In the genomic region with DNA sequence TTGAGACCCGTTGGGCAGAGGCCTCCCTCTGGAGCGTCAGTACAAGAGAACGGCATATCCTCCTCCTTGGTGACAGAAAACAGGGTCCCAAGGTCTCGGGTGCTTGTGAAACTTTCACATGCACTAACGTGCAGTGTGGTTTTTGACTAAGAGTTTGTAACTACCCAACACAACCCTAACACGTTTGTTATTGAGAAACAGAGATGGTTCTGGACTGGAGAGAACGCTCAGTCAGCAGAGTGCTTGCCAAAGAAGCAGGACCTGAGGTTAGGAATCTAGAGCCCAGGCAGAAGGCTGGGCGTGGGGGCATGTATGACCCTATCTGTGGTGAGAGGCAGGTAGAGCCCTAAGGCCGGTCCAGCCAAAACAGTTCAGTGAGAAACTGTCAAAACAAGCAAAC, we compare ENCODE assay signal across 26 mouse cellular contexts.
A peak's percentile ranks its signal among the peaks of the same experiment; 100 is the strongest.
DNase-seq lines count a peak whose midpoint lies in the region; ATAC-seq and TF ChIP-seq lines count a peak whose summit lies in the region.
"Had no signal": no experiment of that assay in that cellular context is flagged by ENCODE, and none has a peak within 500 bp of the region (broad histone marks: within the 10 kb centered on the region; RNA-seq: fewer than 3 reads in every experiment).

No protein-coding gene starts in this region.

- no peak overlapping the region for H3K4me3 ChIP-seq in gastrocnemius, adult 2 months
- H3K4me3 ChIP-seq in limb, embryonic 15.5 days: no peak overlapping the region
- H3K4me3 ChIP-seq in limb, embryonic 10.5 days: no peak overlapping the region
- H3K4me3 ChIP-seq: embryonic facial prominence, embryonic 13.5 days; heart, embryonic 15.5 days; limb, embryonic 13.5 days; liver, embryonic 15.5 days; lung, embryonic 15.5 days had no signal

- H3K9me3 ChIP-seq in limb, embryonic 15.5 days: no peaks in the 10 kb centered on the region
- H3K9me3 ChIP-seq in limb, embryonic 10.5 days (replicated peaks): no peaks in the 10 kb centered on the region
- H3K9me3 ChIP-seq: embryonic facial prominence, embryonic 13.5 days; heart, embryonic 15.5 days; limb, embryonic 13.5 days; liver, embryonic 15.5 days; lung, embryonic 15.5 days had no signal

- no peaks in the 10 kb centered on the region for H3K36me3 ChIP-seq in limb, embryonic 15.5 days
- no peaks in the 10 kb centered on the region for H3K36me3 ChIP-seq in limb, embryonic 10.5 days
- H3K36me3 ChIP-seq: embryonic facial prominence, embryonic 13.5 days; heart, embryonic 15.5 days; limb, embryonic 13.5 days; liver, embryonic 15.5 days; lung, embryonic 15.5 days had no signal

- intact Hi-C loops in gastrocnemius, adult 2 months (cut with DNase I): no loop called here
- intact Hi-C loops in gastrocnemius, postnatal 14 days (cut with DNase I; ENCODE audit: low total_unique reads): no loop called here

- H3K4me1 ChIP-seq in limb, embryonic 15.5 days: peaks cover 46% of the 10 kb centered on the region; the same call in 1 of the 2 replicates
- H3K4me1 ChIP-seq in limb, embryonic 10.5 days: peaks cover 32% of the 10 kb centered on the region

- 66% methylated on average over 9 of the region's 9 CpGs for WGBS in limb, embryonic 15.5 days
- WGBS in limb, embryonic 10.5 days: 80% methylated on average over 9 of the region's 9 CpGs

- no peak for ATAC-seq in limb, embryonic 15.5 days (ENCODE audit: insufficient number of reproducible peaks, low FRiP score, low TSS enrichment, low read depth)
- ATAC-seq in megakaryocyte, adult 5-6 weeks (ENCODE audit: poor library complexity, severe bottlenecking): peak; percentile 33; the same call in 1 of the 2 replicates
- ATAC-seq: hindbrain, embryonic 16.5 days; intestine, postnatal 0 days had no signal

- H3K27me3 ChIP-seq in limb, embryonic 15.5 days: no peaks in the 10 kb centered on the region
- no peaks in the 10 kb centered on the region for H3K27me3 ChIP-seq in limb, embryonic 10.5 days (ENCODE audit: low read depth, poor library complexity, severe bottlenecking)
- H3K27me3 ChIP-seq: embryonic facial prominence, embryonic 13.5 days; heart, embryonic 15.5 days; limb, embryonic 13.5 days; liver, embryonic 15.5 days; lung, embryonic 15.5 days had no signal

- H3K27ac ChIP-seq in gastrocnemius, adult 2 months: peak overlapping the region; percentile 31; the same call in 1 of the 2 replicates
- H3K27ac ChIP-seq in limb, embryonic 15.5 days: peak overlapping the region; percentile 57
- H3K27ac ChIP-seq in limb, embryonic 10.5 days: no peak overlapping the region
- H3K27ac ChIP-seq: embryonic facial prominence, embryonic 13.5 days; limb, embryonic 13.5 days; liver, embryonic 15.5 days; lung, embryonic 15.5 days; stomach, postnatal 0 days had no signal

- TF ChIP-seq CTCF in gastrocnemius, adult 2 months (IDR thresholded peaks at IDR 0.05): no peak

- H3K9ac ChIP-seq in limb, embryonic 15.5 days: no peak overlapping the region
- H3K9ac ChIP-seq: embryonic facial prominence, embryonic 13.5 days; heart, embryonic 15.5 days; limb, embryonic 13.5 days; liver, embryonic 15.5 days; lung, embryonic 15.5 days had no signal

- no peak for DNase-seq in gastrocnemius, adult 2 months
- no peak for DNase-seq in gastrocnemius, postnatal 14 days
- DNase-seq in limb, embryonic 10.5 days (ENCODE audit: low spot score): no peak
- DNase-seq in fat pad, adult 2 months (ENCODE audit: extremely low read depth, low read depth, low spot score): peak; percentile 79
- DNase-seq in retina, embryonic 14.5 days (ENCODE audit: low spot score): no peak
- DNase-seq: adrenal gland, postnatal 10 days; cerebellum, adult 2 months; cerebellum, postnatal 25 days; gastrocnemius, postnatal 36 days; heart, postnatal 36 days; kidney, postnatal 4 days; lung, postnatal 4 days; midbrain, embryonic 14.5 days; right cerebral cortex, postnatal 14 days; thymus, adult 2 months; thymus, postnatal 4 days had no signal

- H3K4me2 ChIP-seq in limb, embryonic 15.5 days: no peak overlapping the region
- H3K4me2 ChIP-seq: embryonic facial prominence, embryonic 13.5 days; heart, embryonic 15.5 days; limb, embryonic 13.5 days; liver, embryonic 15.5 days; lung, embryonic 15.5 days had no signal
